Mouse (Mus musculus): ENCODE data around the gene Lgals3bp.

DNA sequence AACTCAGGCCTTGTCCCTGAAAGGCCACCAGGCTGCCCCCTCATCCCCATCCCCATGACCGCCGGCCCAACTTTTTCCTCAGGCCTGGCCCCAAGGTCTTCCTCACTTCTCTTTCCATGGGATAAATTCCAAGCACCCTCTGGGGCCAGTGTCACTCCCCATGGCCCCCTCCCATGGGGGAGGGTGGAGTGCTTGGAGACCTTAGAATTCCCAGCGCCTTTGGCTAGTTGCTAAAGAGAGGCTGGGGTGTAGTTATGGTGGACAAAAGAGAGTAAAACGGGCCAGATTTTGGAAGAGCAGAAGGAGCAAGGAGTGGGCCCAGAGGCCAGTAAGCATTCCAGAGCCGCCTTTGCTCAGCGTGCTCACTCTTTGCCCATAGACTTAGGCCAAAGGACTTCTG lies 46.3 kb downstream of the Lgals3bp start, which contains the start of gene Timp2:
- no peak for TF ChIP-seq CTCF (IDR thresholded peaks at IDR 0.05)
- no peak for TF ChIP-seq EP300 (IDR thresholded peaks at IDR 0.05)

All from lung, postnatal 0 days (tissue).